In genomic region chr11:98582551-98583264, GRCm38 (mm10) we compare ENCODE assay signal across 18 mouse cellular contexts. TPM values are rescaled to one million over a fixed set of nuclear protein-coding genes. Genes with fewer than 3 reads are reported as not detected.
DNase-seq lines count a peak whose midpoint lies in the region; ATAC-seq and TF ChIP-seq lines count a peak whose summit lies in the region.
"Had no signal": no experiment of that assay in that cellular context is flagged by ENCODE, and none has a peak within 500 bp of the region (broad histone marks: within the 10 kb centered on the region; RNA-seq: fewer than 3 reads in every experiment).

No protein-coding gene starts in this region.

- H3K27ac ChIP-seq in hindbrain, embryonic 10.5 days = peak overlapping the region; percentile 50; the same call in 1 of the 2 replicates
- H3K27ac ChIP-seq in hindbrain, embryonic 16.5 days (ENCODE audit: low read depth, low read length) = no peak overlapping the region
- peak overlapping the region; percentile 87 for H3K27ac ChIP-seq in bone marrow, adult 2 months (ENCODE audit: control insufficient read depth, insufficient read depth, low read depth, low read length, poor library complexity)
- peak overlapping the region; percentile 72 for H3K27ac ChIP-seq in intestine, embryonic 16.5 days (ENCODE audit: low read length)
- peak overlapping the region; percentile 90; the same call in 1 of the 2 replicates for H3K27ac ChIP-seq in small intestine, adult 2 months (ENCODE audit: insufficient read depth, low read depth, low read length)
- H3K27ac ChIP-seq: forebrain, embryonic 13.5 days; hindbrain, embryonic 13.5 days; midbrain, embryonic 15.5 days had no signal

- H3K4me2 ChIP-seq in hindbrain, embryonic 16.5 days (ENCODE audit: low read length) = no peak overlapping the region
- H3K4me2 ChIP-seq in intestine, embryonic 16.5 days (ENCODE audit: low read depth, low read length) = no peak overlapping the region
- H3K4me2 ChIP-seq: forebrain, embryonic 13.5 days; hindbrain, embryonic 13.5 days; midbrain, embryonic 15.5 days had no signal

- no peak for TF ChIP-seq POLR2A in bone marrow, adult 2 months (IDR thresholded peaks at IDR 0.05; ENCODE audit: borderline replicate concordance, control insufficient read depth, low read depth, low read length)
- no peak for TF ChIP-seq POLR2A in small intestine, adult 2 months (IDR thresholded peaks at IDR 0.05; ENCODE audit: low read depth, low read length)

- H3K36me3 ChIP-seq in hindbrain, embryonic 10.5 days = peaks cover 45% of the 10 kb centered on the region
- H3K36me3 ChIP-seq in hindbrain, embryonic 16.5 days (ENCODE audit: control insufficient read depth, insufficient read depth, low read length) = peaks cover 12% of the 10 kb centered on the region
- H3K36me3 ChIP-seq in intestine, embryonic 16.5 days (ENCODE audit: control insufficient read depth, insufficient read depth, low read length) = no peaks in the 10 kb centered on the region; the same call in 1 of the 2 replicates
- H3K36me3 ChIP-seq in small intestine, adult 2 months (ENCODE audit: control insufficient read depth, insufficient read depth, low read length) = peaks cover 22% of the 10 kb centered on the region

- no peak overlapping the region for H3K9ac ChIP-seq in hindbrain, embryonic 16.5 days (ENCODE audit: low read depth, low read length)
- no peak overlapping the region; the same call in 1 of the 2 replicates for H3K9ac ChIP-seq in intestine, embryonic 16.5 days (ENCODE audit: low read depth, low read length)
- H3K9ac ChIP-seq: forebrain, embryonic 13.5 days; hindbrain, embryonic 13.5 days; midbrain, embryonic 15.5 days had no signal

- intact Hi-C loops in gastrocnemius, postnatal 14 days (cut with DNase I; ENCODE audit: low total_unique reads) = no loop called here

- H3K27me3 ChIP-seq in hindbrain, embryonic 10.5 days (ENCODE audit: insufficient read depth, poor library complexity, severe bottlenecking) = no peaks in the 10 kb centered on the region
- H3K27me3 ChIP-seq in hindbrain, embryonic 16.5 days (replicated peaks; ENCODE audit: control insufficient read depth, insufficient read depth, low read length) = no peaks in the 10 kb centered on the region
- no peaks in the 10 kb centered on the region for H3K27me3 ChIP-seq in intestine, embryonic 16.5 days (replicated peaks; ENCODE audit: control insufficient read depth, insufficient read depth, low read length)
- no peaks in the 10 kb centered on the region for H3K27me3 ChIP-seq in small intestine, adult 2 months (ENCODE audit: control insufficient read depth, insufficient read depth, low read length)
- H3K27me3 ChIP-seq: forebrain, embryonic 13.5 days; hindbrain, embryonic 13.5 days; midbrain, embryonic 15.5 days had no signal

- peaks cover 41% of the 10 kb centered on the region for H3K4me1 ChIP-seq in hindbrain, embryonic 10.5 days (replicated peaks)
- H3K4me1 ChIP-seq in hindbrain, embryonic 16.5 days (ENCODE audit: control insufficient read depth, insufficient read depth, low read depth, low read length) = peaks cover 22% of the 10 kb centered on the region
- H3K4me1 ChIP-seq in bone marrow, adult 2 months (ENCODE audit: control insufficient read depth, insufficient read depth, low read length) = peaks cover 2% of the 10 kb centered on the region; the same call in 1 of the 2 replicates
- H3K4me1 ChIP-seq in intestine, embryonic 16.5 days (ENCODE audit: control insufficient read depth, insufficient read depth, low read length) = peaks cover 47% of the 10 kb centered on the region
- H3K4me1 ChIP-seq in small intestine, adult 2 months (ENCODE audit: control insufficient read depth, insufficient read depth, insufficient read length, low read length) = peaks cover 38% of the 10 kb centered on the region

- no peaks in the 10 kb centered on the region for H3K9me3 ChIP-seq in hindbrain, embryonic 10.5 days
- H3K9me3 ChIP-seq in hindbrain, embryonic 16.5 days (ENCODE audit: control insufficient read depth, low read length) = no peaks in the 10 kb centered on the region
- H3K9me3 ChIP-seq in intestine, embryonic 16.5 days (ENCODE audit: control insufficient read depth, low read length) = no peaks in the 10 kb centered on the region
- H3K9me3 ChIP-seq: forebrain, embryonic 13.5 days; hindbrain, embryonic 13.5 days; midbrain, embryonic 15.5 days had no signal

- H3K4me3 ChIP-seq in hindbrain, embryonic 10.5 days = no peak overlapping the region
- H3K4me3 ChIP-seq in hindbrain, embryonic 16.5 days (ENCODE audit: low read length) = no peak overlapping the region
- peak overlapping the region; percentile 50 for H3K4me3 ChIP-seq in bone marrow, adult 2 months (replicated peaks; ENCODE audit: control insufficient read depth, low read depth, low read length)
- no peak overlapping the region for H3K4me3 ChIP-seq in intestine, embryonic 16.5 days (ENCODE audit: low read length)
- no peak overlapping the region for H3K4me3 ChIP-seq in small intestine, adult 2 months (ENCODE audit: low read depth, low read length)
- H3K4me3 ChIP-seq: forebrain, embryonic 13.5 days; hindbrain, embryonic 13.5 days; midbrain, embryonic 15.5 days had no signal

- TF ChIP-seq CTCF in bone marrow, adult 2 months (IDR thresholded peaks at IDR 0.05; ENCODE audit: control insufficient read depth, insufficient read depth, low read length) = no peak
- no peak for TF ChIP-seq CTCF in small intestine, adult 2 months (IDR thresholded peaks at IDR 0.05; ENCODE audit: extremely low read depth, insufficient read length, insufficient replicate concordance, low read depth, low read length)

- DNase-seq in hindbrain, embryonic 10.5 days (ENCODE audit: low spot score) = no peak
- no peak for DNase-seq in kidney, postnatal 10 days
- no peak for DNase-seq in gastrocnemius, postnatal 14 days
- no peak for DNase-seq in left cerebral cortex, adult 11 months (ENCODE audit: low spot score)
- DNase-seq: gastrocnemius, postnatal 25 days; kidney, postnatal 25 days; right cerebral cortex, postnatal 14 days had no signal

- ATAC-seq in hindbrain, embryonic 16.5 days = no peak
- peak; percentile 47 for ATAC-seq in intestine, embryonic 16.5 days
- ATAC-seq: CD4-positive, CD25-positive, alpha-beta regulatory T cell, adult 4 months; forebrain, embryonic 13.5 days; midbrain, embryonic 15.5 days had no signal

- WGBS in hindbrain, embryonic 10.5 days = 85% methylated on average over 12 of the region's 12 CpGs
- 89% methylated on average over 12 of the region's 12 CpGs for WGBS in hindbrain, embryonic 16.5 days
- WGBS in bone marrow, adult 2 months = 33% methylated on average over 12 of the region's 12 CpGs
- whole genome bisulfite sequencing in intestine, embryonic 16.5 days = 81% methylated on average over 12 of the region's 12 CpGs
- WGBS in small intestine, adult 2 months = 77% methylated on average over 12 of the region's 12 CpGs

RNA-seq across cellular contexts. Expression of gene Ormdl3, which starts 4.5 kb away (rescaled TPM):
- polyA plus RNA-seq in hindbrain, embryonic 10.5 days (2016; fragmentation: Nextera tagmentation; extraction: Ambion mirVana) = 59.4 and 66.2 TPM in 2 replicates
- polyA plus RNA-seq in hindbrain, embryonic 16.5 days (2015; fragmentation: Nextera tagmentation; extraction: Ambion mirVana) = 117 and 124 TPM in 2 replicates
- polyA plus RNA-seq in bone marrow, adult 2 months (2011; ENCODE audit: insufficient read depth, insufficient read length, low replicate concordance, missing spikeins) = 41.1 and 41.2 TPM in 2 replicates
- polyA plus RNA-seq in intestine, embryonic 16.5 days (2015; fragmentation: Nextera tagmentation; extraction: Ambion mirVana) = 62.9 and 65.2 TPM in 2 replicates
- 46.3 and 105 TPM in 2 replicates for polyA plus RNA-seq in small intestine, adult 2 months (2012; rRNA removed)
- total RNA-seq in gastrocnemius, postnatal 14 days (2021) = 10 to 100 TPM; 18.3 to 18.7 TPM

RNA-seq across cellular contexts. Expression of gene Lrrc3c, which starts 15.4 kb away (rescaled TPM):
- not detected in 2 replicates for polyA plus RNA-seq in hindbrain, embryonic 10.5 days (2016; fragmentation: Nextera tagmentation; extraction: Ambion mirVana)
- not detected in 2 replicates for polyA plus RNA-seq in hindbrain, embryonic 16.5 days (2015; fragmentation: Nextera tagmentation; extraction: Ambion mirVana)
- not detected in 2 replicates for polyA plus RNA-seq in bone marrow, adult 2 months (2011; ENCODE audit: insufficient read depth, insufficient read length, low replicate concordance, missing spikeins)
- polyA plus RNA-seq in intestine, embryonic 16.5 days (2015; fragmentation: Nextera tagmentation; extraction: Ambion mirVana) = not detected in 2 replicates
- polyA plus RNA-seq in small intestine, adult 2 months (2012; rRNA removed) = not detected in 2 replicates
- total RNA-seq in gastrocnemius, postnatal 14 days (2021) = not detected
- total RNA-seq: gastrocnemius, postnatal 25 days; neutrophil, adult 5-6 weeks had no signal
- polyA plus RNA-seq: brain, embryonic 14.5 days; CD4-positive, CD25-positive, alpha-beta regulatory T cell, adult 4 months; forebrain, embryonic 13.5 days; hindbrain, embryonic 13.5 days; lung, embryonic 16.5 days; midbrain, embryonic 15.5 days had no signal

RNA-seq across cellular contexts. Expression of gene Zpbp2, which starts 31.8 kb away (rescaled TPM):
- 0.14 and 0.37 TPM in 2 replicates for polyA plus RNA-seq in hindbrain, embryonic 10.5 days (2016; fragmentation: Nextera tagmentation; extraction: Ambion mirVana)
- 0.11 and 0.15 TPM in 2 replicates for polyA plus RNA-seq in hindbrain, embryonic 16.5 days (2015; fragmentation: Nextera tagmentation; extraction: Ambion mirVana)
- 2.2 and 6.5 TPM in 2 replicates for polyA plus RNA-seq in bone marrow, adult 2 months (2011; ENCODE audit: insufficient read depth, insufficient read length, low replicate concordance, missing spikeins)
- polyA plus RNA-seq in intestine, embryonic 16.5 days (2015; fragmentation: Nextera tagmentation; extraction: Ambion mirVana) = 0.92 and 1.0 TPM in 2 replicates
- polyA plus RNA-seq in small intestine, adult 2 months (2012; rRNA removed) = not detected in 2 replicates
- total RNA-seq in gastrocnemius, postnatal 14 days (2021) = not detected
- total RNA-seq: gastrocnemius, postnatal 25 days had no signal
- polyA plus RNA-seq: forebrain, embryonic 13.5 days; hindbrain, embryonic 13.5 days; lung, embryonic 16.5 days had no signal

RNA-seq across cellular contexts. Expression of gene Ikzf3, which starts 36.9 kb away (rescaled TPM):
- polyA plus RNA-seq in hindbrain, embryonic 10.5 days (2016; fragmentation: Nextera tagmentation; extraction: Ambion mirVana) = 0.07 and 0.11 TPM in 2 replicates
- 0.35 and 0.45 TPM in 2 replicates for polyA plus RNA-seq in hindbrain, embryonic 16.5 days (2015; fragmentation: Nextera tagmentation; extraction: Ambion mirVana)
- 13.3 and 41.7 TPM in 2 replicates for polyA plus RNA-seq in bone marrow, adult 2 months (2011; ENCODE audit: insufficient read depth, insufficient read length, low replicate concordance, missing spikeins)
- 0.23 and 0.24 TPM in 2 replicates for polyA plus RNA-seq in intestine, embryonic 16.5 days (2015; fragmentation: Nextera tagmentation; extraction: Ambion mirVana)
- 6.6 and 9.7 TPM in 2 replicates for polyA plus RNA-seq in small intestine, adult 2 months (2012; rRNA removed)
- under 1 TPM; 0.10 to 0.18 TPM for total RNA-seq in gastrocnemius, postnatal 14 days (2021)
- polyA plus RNA-seq: forebrain, embryonic 13.5 days had no signal

RNA-seq across cellular contexts. Expression of gene Gm12355, which starts 42.8 kb away (rescaled TPM):
- 1.3 and 1.4 TPM in 2 replicates for polyA plus RNA-seq in hindbrain, embryonic 10.5 days (2016; fragmentation: Nextera tagmentation; extraction: Ambion mirVana)
- 0.41 and 1.3 TPM in 2 replicates for polyA plus RNA-seq in hindbrain, embryonic 16.5 days (2015; fragmentation: Nextera tagmentation; extraction: Ambion mirVana)
- polyA plus RNA-seq in bone marrow, adult 2 months (2011; ENCODE audit: insufficient read depth, insufficient read length, low replicate concordance, missing spikeins) = 50.6 and 60.6 TPM in 2 replicates
- 0.33 and 0.57 TPM in 2 replicates for polyA plus RNA-seq in intestine, embryonic 16.5 days (2015; fragmentation: Nextera tagmentation; extraction: Ambion mirVana)
- not detected in 2 replicates for polyA plus RNA-seq in small intestine, adult 2 months (2012; rRNA removed)
- total RNA-seq in gastrocnemius, postnatal 14 days (2021) = 1 to 10 TPM; 5.0 to 6.6 TPM
- total RNA-seq: neutrophil, adult 5-6 weeks had no signal
